Mouse (Mus musculus) embryonic facial prominence, embryonic 11.5 days (tissue): ENCODE data around the gene Fam213b. TPM values are rescaled to one million over a fixed set of nuclear protein-coding genes. Genes with fewer than 3 reads are reported as not detected.

Source experiments
- ATAC-seq: fragments of 200-750 bp; cut with Nextera tagmentation; replicated peaks from 2 replicates; pipeline ENCODE4 v1.8.0; 2017; ENCODE audit warnings: low read depth; ENCODE audit not compliant: insufficient number of reproducible peaks, low FRiP score, low TSS enrichment
- DNase-seq: peaks from one replicate; pipeline ENCODE4 v3.0.0-alpha.2; 2015; ENCODE audit warnings: low spot score
- H3K27ac ChIP-seq: fragments of 300-500 bp; sonication (generic); replicated peaks from 2 replicates; pipeline ENCODE4 v1.5.1; 2014; ENCODE audit warnings: mild to moderate bottlenecking, low read depth, low read length, control low read depth
- H3K27me3 ChIP-seq: fragments of 300-500 bp; sonication (generic); 2 replicates; pipeline ENCODE4 v1.6.1; 2014; ENCODE audit warnings: mild to moderate bottlenecking, low read length, moderate library complexity, mixed read lengths; ENCODE audit not compliant: control insufficient read depth, insufficient read depth
- H3K36me3 ChIP-seq: fragments of 300-500 bp; sonication (generic); replicated peaks from 2 replicates; pipeline ENCODE4 v1.6.1; 2014; ENCODE audit warnings: low read depth, mild to moderate bottlenecking, low read length, moderate library complexity, mixed read lengths; ENCODE audit not compliant: control insufficient read depth, insufficient read depth
- H3K4me1 ChIP-seq: fragments of 300-500 bp; sonication (generic); 2 replicates; pipeline ENCODE4 v1.6.1; 2014; ENCODE audit warnings: low read length, mixed read lengths; ENCODE audit not compliant: control insufficient read depth, insufficient read depth
- H3K4me2 ChIP-seq: fragments of 300-500 bp; sonication (generic); 2 replicates; pipeline ENCODE4 v1.6.1; 2014; ENCODE audit warnings: low read depth, mild to moderate bottlenecking, control low read depth, low read length, moderate library complexity
- H3K4me3 ChIP-seq: fragments of 300-500 bp; sonication (generic); 2 replicates; pipeline ENCODE4 v1.5.1; 2014; ENCODE audit warnings: low read depth, low read length, control low read depth
- H3K9ac ChIP-seq: fragments of 300-500 bp; sonication (generic); replicated peaks from 2 replicates; pipeline ENCODE4 v1.6.1; 2014; ENCODE audit warnings: mild to moderate bottlenecking, control low read depth, low read length
- H3K9me3 ChIP-seq: fragments of 300-500 bp; sonication (generic); replicated peaks from 2 replicates; pipeline ENCODE4 v1.6.1; 2016; ENCODE audit warnings: mild to moderate bottlenecking, low read length, inconsistent platforms, mixed read lengths; ENCODE audit not compliant: control insufficient read depth
- WGBS: fragments of 180-500 bp; shearing (Covaris S2); extraction: QIAGEN DNeasy Blood & Tissue Kit; methylation state at CpG from one replicate; pipeline ENCODE4 v1.1.7; 2014; 5-methylcytosine and 5-hydroxymethylcytosine counted together
- polyA plus RNA-seq: library from polyadenylated mRNA; unstranded; fragments of >200 nt; fragmentation: Nextera tagmentation; extraction: Ambion mirVana; gene quantifications from 2 replicates; pipeline ENCODE4 v1.2.1, GENCODE M21; 2014

The Fam213b gene
- polyA plus RNA-seq, 1 experiment from 2014 or later = 45.7 TPM

DNA sequence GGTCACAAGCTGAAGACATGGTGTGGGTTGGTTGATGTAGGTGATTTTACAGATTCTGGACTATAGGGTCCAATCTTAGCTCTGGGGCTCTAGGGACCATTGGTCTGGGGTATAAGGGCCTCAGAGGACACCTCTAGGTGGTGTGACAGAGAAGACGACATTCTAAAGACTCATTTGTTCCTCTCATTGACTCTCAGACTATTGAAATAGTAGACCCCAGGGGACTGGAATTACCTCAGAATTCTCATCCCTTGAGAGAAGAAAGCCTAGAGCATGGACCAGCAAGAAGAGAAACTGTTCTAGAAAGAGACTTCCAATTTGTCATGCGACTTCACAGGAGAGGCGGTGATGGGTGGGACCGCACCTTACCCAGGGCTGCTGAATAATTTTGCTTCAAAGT is 15.3 kb upstream of the Fam213b start:
- H3K36me3 ChIP-seq = no peaks in the 10 kb centered on the region
- no peak overlapping the region for H3K9ac ChIP-seq
- H3K27ac ChIP-seq = no peak overlapping the region
- no peak overlapping the region for H3K4me3 ChIP-seq
- H3K9me3 ChIP-seq = no peaks in the 10 kb centered on the region
- ATAC-seq = no peak
- WGBS = 94% methylated on average over 4 of the region's 4 CpGs
- H3K27me3 ChIP-seq = no peaks in the 10 kb centered on the region
- no peak for DNase-seq
- no peak overlapping the region for H3K4me2 ChIP-seq
- H3K4me1 ChIP-seq = no peaks in the 10 kb centered on the region

GRCm38 (mm10) chr4:154913845-154914244 is 14.9 kb upstream of the Fam213b start:
- no peaks in the 10 kb centered on the region for H3K36me3 ChIP-seq
- WGBS = 96% methylated on average over 3 of the region's 3 CpGs
- no peak overlapping the region for H3K9ac ChIP-seq
- no peak overlapping the region for H3K27ac ChIP-seq
- H3K4me3 ChIP-seq = no peak overlapping the region
- no peak for DNase-seq
- no peak for ATAC-seq
- no peaks in the 10 kb centered on the region for H3K27me3 ChIP-seq
- no peaks in the 10 kb centered on the region for H3K9me3 ChIP-seq
- H3K4me1 ChIP-seq = no peaks in the 10 kb centered on the region
- H3K4me2 ChIP-seq = no peak overlapping the region

GRCm38 (mm10) chr4:154911644-154912043 is 12.7 kb upstream of the Fam213b start:
- H3K4me3 ChIP-seq = no peak overlapping the region
- no peak for DNase-seq
- no peaks in the 10 kb centered on the region for H3K9me3 ChIP-seq
- WGBS = 82% methylated on average over 2 of the region's 2 CpGs
- no peaks in the 10 kb centered on the region for H3K36me3 ChIP-seq
- no peak overlapping the region for H3K27ac ChIP-seq
- H3K27me3 ChIP-seq = no peaks in the 10 kb centered on the region
- H3K9ac ChIP-seq = no peak overlapping the region
- no peaks in the 10 kb centered on the region for H3K4me1 ChIP-seq
- no peak overlapping the region for H3K4me2 ChIP-seq
- no peak for ATAC-seq

GRCm38 (mm10) chr4:154910606-154911522 is 11.9 kb upstream of the Fam213b start:
- WGBS = 19% methylated on average over 15 of the region's 15 CpGs
- ATAC-seq (no peak), DNase-seq (no peak)
- no peaks in the 10 kb centered on the region for H3K36me3 ChIP-seq
- no peaks in the 10 kb centered on the region for H3K9me3 ChIP-seq
- 0 out of 2 replicates have a peak overlapping the region, but pooled peaks have one; percentile 17 for H3K4me2 ChIP-seq
- H3K4me1 ChIP-seq = no peaks in the 10 kb centered on the region
- H3K27me3 ChIP-seq = no peaks in the 10 kb centered on the region
- H3K4me3 ChIP-seq = no peak overlapping the region
- peak overlapping the region; percentile 39; the same call in 1 of the 2 replicates for H3K9ac ChIP-seq
- H3K27ac ChIP-seq = no peak overlapping the region

- ATAC-seq (no peak), DNase-seq (no peak)
- Histone ChIP-seq H3K4me2 (no peak overlapping the region), H3K4me3 (no peak overlapping the region), H3K9ac (no peak overlapping the region), H3K27ac (no peak overlapping the region), H3K4me1 (no peaks in the 10 kb centered on the region), H3K36me3 (no peaks in the 10 kb centered on the region), H3K27me3 (no peaks in the 10 kb centered on the region), H3K9me3 (no peaks in the 10 kb centered on the region)
- 88% methylated on average over 5 of the region's 5 CpGs for WGBS
These were observed 9.6 kb upstream of the Fam213b start for GRCm38 (mm10) chr4:154908490-154908889.

DNA sequence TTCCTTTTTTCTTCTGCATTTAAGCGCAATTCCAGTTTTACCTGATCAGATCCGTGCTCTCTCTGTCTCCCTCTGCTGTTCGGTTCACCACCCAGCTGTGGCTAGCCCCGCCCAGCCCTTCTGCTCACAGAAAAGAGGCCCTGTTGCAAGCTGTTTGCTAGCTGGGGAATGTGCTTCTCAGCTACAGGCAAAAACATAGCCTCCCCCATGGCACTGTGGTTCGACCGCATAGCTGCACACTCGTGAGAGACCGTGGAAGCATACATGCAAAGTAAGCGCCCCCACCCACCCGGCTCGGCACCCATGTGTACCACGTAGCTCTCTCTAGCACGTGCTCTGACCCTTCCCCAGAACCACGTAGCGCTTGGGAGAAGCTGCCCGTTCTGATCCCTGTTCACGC is 8.9 kb upstream of the Fam213b start:
- peak; percentile 87 for DNase-seq
- WGBS = 40% methylated on average over 17 of the region's 17 CpGs
- no peak overlapping the region for H3K4me3 ChIP-seq
- H3K27me3 ChIP-seq = no peaks in the 10 kb centered on the region
- H3K36me3 ChIP-seq = no peaks in the 10 kb centered on the region
- H3K4me2 ChIP-seq = no peak overlapping the region; the same call in 1 of the 2 replicates
- ATAC-seq = 0 out of 2 replicates have a peak, but pooled peaks have one; percentile 45
- H3K9me3 ChIP-seq = no peaks in the 10 kb centered on the region
- H3K9ac ChIP-seq = peak overlapping the region; percentile 0; the same call in 1 of the 2 replicates
- H3K27ac ChIP-seq = no peak overlapping the region
- no peaks in the 10 kb centered on the region for H3K4me1 ChIP-seq

- DNase-seq (peak; percentile 91), ATAC-seq (peak; percentile 93)
- Histone ChIP-seq H3K27me3 (no peaks in the 10 kb centered on the region), H3K9ac (peak overlapping the region; percentile 54), H3K27ac (peak overlapping the region; percentile 59; the same call in 1 of the 2 replicates), H3K4me2 (peak overlapping the region; percentile 47), H3K9me3 (no peaks in the 10 kb centered on the region), H3K36me3 (no peaks in the 10 kb centered on the region), H3K4me3 (peak overlapping the region; percentile 28), H3K4me1 (no peaks in the 10 kb centered on the region)
- WGBS = 2% methylated on average over 16 of the region's 16 CpGs
These were observed 5.5 kb upstream of the Fam213b start for GRCm38 (mm10) chr4:154904185-154905071.
